Mouse (Mus musculus) lung, embryonic 14.5 days (tissue): Measurements from ENCODE around the gene Chrnb2. TPM values are rescaled to one million over a fixed set of nuclear protein-coding genes. Genes with fewer than 3 reads are reported as not detected.
A peak's percentile ranks its signal among the peaks of the same experiment; 100 is the strongest.

Experiments used
- ATAC-seq: fragments of 200-750 bp; cut with Nextera tagmentation; 2 replicates; pipeline ENCODE4 v1.8.0; 2017; ENCODE audit warnings: mild to moderate bottlenecking, moderate TSS enrichment, moderate library complexity; ENCODE audit not compliant: insufficient read depth
- DNase-seq: peaks from one replicate; pipeline ENCODE4 v3.0.0-alpha.2; 2015
- H3K27ac ChIP-seq: fragments of 300-500 bp; sonication (generic); 2 replicates; pipeline ENCODE4 v1.5.1; 2014; ENCODE audit warnings: low read depth, mild to moderate bottlenecking, moderate library complexity
- H3K27me3 ChIP-seq: fragments of 300-500 bp; sonication (generic); 2 replicates; pipeline ENCODE4 v1.6.1; 2014; ENCODE audit warnings: low read length, control low read depth; ENCODE audit not compliant: insufficient read depth
- H3K36me3 ChIP-seq: fragments of 300-500 bp; sonication (generic); 2 replicates; pipeline ENCODE4 v1.6.1; 2014; ENCODE audit warnings: control low read depth; ENCODE audit not compliant: insufficient read depth
- H3K4me1 ChIP-seq: fragments of 300-500 bp; sonication (generic); 2 replicates; pipeline ENCODE4 v1.6.1; 2014; ENCODE audit warnings: antibody characterized with exemption, control low read depth; ENCODE audit not compliant: insufficient read depth
- H3K4me2 ChIP-seq: fragments of 300-500 bp; sonication (generic); 2 replicates; pipeline ENCODE4 v1.6.1; 2014; ENCODE audit warnings: mild to moderate bottlenecking
- H3K4me3 ChIP-seq: fragments of 300-500 bp; sonication (generic); 2 replicates; pipeline ENCODE4 v1.5.1; 2014; ENCODE audit warnings: low read depth, low read length
- H3K9ac ChIP-seq: fragments of 300-500 bp; sonication (generic); 2 replicates; pipeline ENCODE4 v1.6.1; 2014
- H3K9me3 ChIP-seq: fragments of 300-500 bp; sonication (generic); 2 replicates; pipeline ENCODE4 v1.6.1; 2016; ENCODE audit warnings: low read depth, low read length, control low read depth
- CTCF ChIP-seq: IDR thresholded peaks from 2 replicates; pipeline ENCODE4 v1.5.1; 2016; ENCODE audit warnings: antibody characterized with exemption, low read depth
- WGBS: fragments of 180-500 bp; shearing (Covaris S2); extraction: QIAGEN DNeasy Blood & Tissue Kit; methylation state at CpG from one replicate; pipeline ENCODE4 v1.1.7; 2014; 5-methylcytosine and 5-hydroxymethylcytosine counted together
- polyA plus RNA-seq: library from polyadenylated mRNA; unstranded; fragments of >200 nt; fragmentation: Nextera tagmentation; extraction: Ambion mirVana; gene quantifications from 2 replicates; pipeline ENCODE4 v1.2.1, GENCODE M21; 2014

Gene Chrnb2
- polyA plus RNA-seq, 1 experiment from 2014 or later = 0.63 TPM

GRCm38 (mm10) chr3:89732091-89732490, 32.3 kb downstream of the Chrnb2 start:
- Histone ChIP-seq H3K4me2 (no peak overlapping the region), H3K4me3 (no peak overlapping the region), H3K27me3 (no peaks in the 10 kb centered on the region), H3K27ac (no peak overlapping the region), H3K9ac (no peak overlapping the region), H3K4me1 (0 out of 2 replicates have a peak, but pooled peaks cover 4% of the 10 kb centered on the region), H3K36me3 (peaks cover 9% of the 10 kb centered on the region; the same call in 1 of the 2 replicates), H3K9me3 (no peaks in the 10 kb centered on the region)
- TF ChIP-seq CTCF = no peak
- DNase-seq = no peak
- ATAC-seq = no peak
- 69% methylated on average over 4 of the region's 4 CpGs for WGBS

GRCm38 (mm10) chr3:89730350-89731331, 33.8 kb downstream of the Chrnb2 start:
- peak overlapping the region; percentile 68 for H3K4me3 ChIP-seq
- ATAC-seq (peak; percentile 96), DNase-seq (peak; percentile 87)
- peak; percentile 66 for TF ChIP-seq CTCF
- H3K9me3 ChIP-seq = no peaks in the 10 kb centered on the region
- H3K9ac ChIP-seq = peak overlapping the region; percentile 67
- H3K4me2 ChIP-seq = peak overlapping the region; percentile 80
- H3K27ac ChIP-seq = peak overlapping the region; percentile 77
- no peaks in the 10 kb centered on the region for H3K27me3 ChIP-seq
- 0 out of 2 replicates have a peak, but pooled peaks cover 4% of the 10 kb centered on the region for H3K4me1 ChIP-seq
- WGBS = 2% methylated on average over 32 of the region's 32 CpGs
- H3K36me3 ChIP-seq = peaks cover under 1% of the 10 kb centered on the region; the same call in 1 of the 2 replicates

- Histone ChIP-seq H3K9ac (no peak overlapping the region), H3K4me2 (no peak overlapping the region), H3K4me3 (no peak overlapping the region), H3K4me1 (0 out of 2 replicates have a peak, but pooled peaks cover 4% of the 10 kb centered on the region), H3K36me3 (no peaks in the 10 kb centered on the region), H3K27me3 (no peaks in the 10 kb centered on the region), H3K9me3 (no peaks in the 10 kb centered on the region), H3K27ac (no peak overlapping the region)
- 62% methylated on average over 2 of the region's 2 CpGs for WGBS
- peak; percentile 27 for TF ChIP-seq CTCF
- ATAC-seq = no peak
- no peak for DNase-seq
Observed at GRCm38 (mm10) chr3:89728848-89729247, 35.6 kb downstream of the Chrnb2 start.

GRCm38 (mm10) chr3:89727028-89727427, 37.4 kb downstream of the Chrnb2 start:
- no peaks in the 10 kb centered on the region for H3K36me3 ChIP-seq
- DNase-seq = peak; percentile 62
- 6% methylated on average over 4 of the region's 4 CpGs for WGBS
- H3K4me3 ChIP-seq = no peak overlapping the region
- no peaks in the 10 kb centered on the region for H3K27me3 ChIP-seq
- ATAC-seq = peak; percentile 56; the same call in 1 of the 2 replicates
- H3K4me2 ChIP-seq = no peak overlapping the region
- TF ChIP-seq CTCF = peak; percentile 72
- no peaks in the 10 kb centered on the region for H3K9me3 ChIP-seq
- H3K4me1 ChIP-seq = 0 out of 2 replicates have a peak, but pooled peaks cover 4% of the 10 kb centered on the region
- no peak overlapping the region for H3K27ac ChIP-seq
- no peak overlapping the region for H3K9ac ChIP-seq

GRCm38 (mm10) chr3:89723400-89724084, 40.9 kb downstream of the Chrnb2 start:
- Histone ChIP-seq H3K4me2 (no peak overlapping the region), H3K27ac (no peak overlapping the region)

GRCm38 (mm10) chr3:89722032-89722431, 42.4 kb downstream of the Chrnb2 start:
- H3K27me3 ChIP-seq = no peaks in the 10 kb centered on the region
- H3K4me2 ChIP-seq = no peak overlapping the region
- no peaks in the 10 kb centered on the region for H3K4me1 ChIP-seq
- TF ChIP-seq CTCF = no peak
- DNase-seq (no peak), ATAC-seq (no peak)
- no peak overlapping the region for H3K27ac ChIP-seq
- H3K4me3 ChIP-seq = no peak overlapping the region
- H3K9me3 ChIP-seq = no peaks in the 10 kb centered on the region
- no peaks in the 10 kb centered on the region for H3K36me3 ChIP-seq
- no peak overlapping the region for H3K9ac ChIP-seq

More at GRCm38 (mm10) chr3:89723400-89724084, 40.9 kb downstream of the Chrnb2 start:
- H3K4me1 ChIP-seq = no peaks in the 10 kb centered on the region
- no peaks in the 10 kb centered on the region for H3K9me3 ChIP-seq
- no peaks in the 10 kb centered on the region for H3K36me3 ChIP-seq
- no peak for TF ChIP-seq CTCF
- WGBS = 55% methylated on average over 7 of the region's 7 CpGs
- DNase-seq (peak; percentile 11), ATAC-seq (peak; percentile 47; the same call in 1 of the 2 replicates)
- H3K9ac ChIP-seq = no peak overlapping the region
- H3K27me3 ChIP-seq = no peaks in the 10 kb centered on the region
- no peak overlapping the region for H3K4me3 ChIP-seq

GRCm38 (mm10) chr3:89715967-89716256, 48.5 kb downstream of the Chrnb2 start:
- 39% methylated on average over 6 of the region's 6 CpGs for WGBS
- Histone ChIP-seq H3K27ac (no peak overlapping the region), H3K9me3 (no peaks in the 10 kb centered on the region), H3K9ac (peak overlapping the region; percentile 88), H3K4me2 (peak overlapping the region; percentile 92), H3K27me3 (no peaks in the 10 kb centered on the region), H3K36me3 (no peaks in the 10 kb centered on the region), H3K4me3 (peak overlapping the region; percentile 93), H3K4me1 (no peaks in the 10 kb centered on the region)
- TF ChIP-seq CTCF = no peak
- ATAC-seq (no peak), DNase-seq (no peak)
